Mouse (Mus musculus) heart, postnatal 10 days (tissue): ENCODE measurements at regions not wholly inside any gene's neighbourhood (a gene's known extent, or its start where the extent isn't known, plus 50 kb on each side); places are given as distances from the start of the nearest gene placed in this dataset.
A peak's percentile ranks its signal among the peaks of the same experiment; 100 is the strongest.

ENCODE experiments used
- DNase-seq, 2 experiments: peaks; one replicate each; pipeline ENCODE4 v3.0.0; 2021
- intact Hi-C: fragments of 180-260 bp; cut with DNase I; formaldehyde crosslinking; loops from one replicate; pipeline ENCODE4 v1.15.1; 2025

- DNase-seq: no peak
- intact Hi-C loops: no loop called here
Measured at GRCm38 (mm10) chr13:97705926-97706325, 54.5 kb downstream of the Gm10260 start.

DNA sequence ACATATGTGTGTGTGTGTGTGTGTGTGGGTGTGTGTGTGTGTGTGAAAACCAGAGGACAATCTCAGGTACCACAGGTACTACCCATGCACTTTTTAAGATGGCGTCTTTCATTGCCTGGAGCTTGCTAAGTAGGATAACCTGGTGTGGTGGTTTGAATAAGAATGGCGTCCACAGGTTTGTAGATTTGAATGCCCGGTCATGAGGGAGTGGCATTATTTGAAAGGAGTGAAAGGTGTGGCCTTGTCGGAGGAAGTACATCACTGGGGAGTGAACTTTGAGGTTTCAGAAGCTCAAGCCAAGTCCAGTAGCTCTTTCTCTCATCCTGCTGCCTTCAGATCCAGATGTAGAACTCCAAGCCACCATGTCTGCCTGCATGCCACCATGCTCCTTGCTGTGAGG is 55.9 kb downstream of the Gm10260 start:
- intact Hi-C loops: no loop called here
- DNase-seq: no peak

DNA sequence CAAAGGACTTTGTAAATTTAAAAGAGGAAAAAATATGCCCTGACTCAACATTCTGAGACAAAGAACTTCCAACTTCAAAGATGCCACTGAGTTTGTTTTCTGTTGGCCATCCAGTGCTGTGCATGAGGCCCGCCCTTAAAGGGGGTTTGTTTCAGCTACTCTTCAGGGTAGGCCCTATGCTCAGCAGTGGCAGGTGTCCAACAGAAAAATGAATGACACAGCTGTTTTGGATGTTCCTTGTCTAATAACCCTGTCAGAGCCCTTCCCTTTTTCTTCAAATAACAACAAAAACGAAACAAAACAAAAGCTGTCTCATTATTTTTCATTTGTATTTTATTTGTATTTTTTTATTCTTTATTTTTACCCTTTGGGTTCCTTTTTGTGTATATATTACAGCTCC is 61.5 kb downstream of the Gm10260 start:
- DNase-seq: peak in 1 of 2 experiments; percentile 10
- intact Hi-C loops: no loop called here

- intact Hi-C loops: no loop called here
Measured at GRCm38 (mm10) chr13:97698317-97698716, 62.1 kb downstream of the Gm10260 start.

DNA sequence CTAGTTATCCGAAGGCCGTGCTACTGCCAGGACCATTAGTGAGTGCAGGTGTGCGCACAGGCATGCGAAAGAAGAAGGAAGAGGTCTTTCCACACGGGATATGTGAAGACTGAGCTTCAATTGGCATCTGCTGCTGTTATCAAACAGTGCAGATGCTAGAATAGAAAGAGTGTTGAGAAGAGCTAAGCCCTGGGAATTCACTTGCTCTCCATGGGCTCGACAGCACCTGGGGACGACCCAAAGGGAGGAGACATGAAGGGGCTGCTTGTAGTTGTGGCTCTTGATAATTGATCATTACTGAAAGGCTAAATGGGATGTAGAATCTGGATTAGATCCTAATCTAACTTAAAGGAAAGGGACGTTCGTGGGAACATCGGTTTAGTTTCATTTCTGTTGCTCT is 63.2 kb downstream of the Gm10260 start:
- DNase-seq: no peak
- intact Hi-C loops: no loop called here

More at GRCm38 (mm10) chr13:97698317-97698716, 62.1 kb downstream of the Gm10260 start:
- DNase-seq: no peak

GRCm38 (mm10) chr13:97695022-97695421 is 65.4 kb downstream of the Gm10260 start:
- no peak for DNase-seq
- intact Hi-C loops: no loop called here

GRCm38 (mm10) chr13:97694356-97694990 is 66.0 kb downstream of the Gm10260 start:
- intact Hi-C loops: no loop called here
- DNase-seq: peak in 1 of 2 experiments; percentile 10

GRCm38 (mm10) chr13:97688310-97688886 is 72.0 kb downstream of the Gm10260 start:
- intact Hi-C loops: no loop called here
- DNase-seq: no peak

DNA sequence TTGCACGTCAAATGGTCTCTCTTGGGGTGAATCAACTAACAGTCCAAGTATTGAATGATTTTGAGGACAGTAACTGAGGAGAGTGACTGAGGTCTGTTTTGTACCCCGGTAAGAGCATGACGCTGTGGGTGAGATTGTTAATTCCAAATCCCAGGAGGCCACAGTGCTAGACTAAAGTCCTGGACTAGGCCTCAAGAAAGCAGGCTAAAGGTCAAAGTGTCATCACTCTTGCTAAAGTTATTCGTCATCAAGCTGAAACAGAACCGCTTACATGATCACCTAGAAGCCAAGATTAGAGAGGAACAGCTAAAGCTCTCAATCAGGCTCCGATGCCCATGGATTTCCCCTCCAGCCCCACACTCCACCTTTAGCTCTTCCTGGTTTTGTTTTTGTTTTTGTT is 76.6 kb downstream of the Gm10260 start:
- no peak for DNase-seq
- intact Hi-C loops: no loop called here

DNA sequence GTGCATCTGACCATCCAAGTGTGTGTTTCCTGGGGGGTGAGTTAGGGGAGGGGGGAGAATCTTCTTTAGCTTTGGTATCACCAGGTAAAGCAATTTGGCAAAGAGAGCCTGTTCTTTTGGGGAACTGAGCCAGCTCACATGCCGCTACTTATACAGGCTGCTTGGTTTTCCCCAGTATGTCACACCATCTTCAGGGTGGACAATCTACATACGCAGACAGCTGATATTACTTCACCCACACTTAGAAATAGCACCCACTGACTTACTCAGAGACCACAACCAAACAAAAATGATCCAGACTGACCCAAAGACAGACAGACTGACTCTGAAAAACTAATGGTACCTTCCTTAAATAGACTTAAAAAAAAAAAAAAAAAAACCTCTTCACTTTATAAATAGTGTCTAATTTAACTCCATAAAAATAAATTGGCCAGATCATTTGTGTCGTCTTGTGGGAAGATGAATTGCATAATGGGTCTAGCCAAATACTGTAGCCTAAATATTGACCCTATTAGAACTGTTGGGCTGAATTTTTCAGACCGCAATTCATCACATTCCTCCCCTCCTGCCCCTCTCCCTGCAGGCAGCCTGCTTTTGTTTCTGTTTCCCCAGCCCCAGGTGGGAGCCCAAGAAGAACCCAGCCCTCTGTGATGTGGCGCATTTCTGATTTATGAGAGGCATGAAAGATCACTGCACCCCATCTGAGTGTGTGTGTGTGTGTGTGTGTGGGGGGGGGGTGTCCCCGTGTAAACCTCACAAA is 79.0 kb downstream of the Gm10260 start:
- no peak for DNase-seq
- intact Hi-C loops: no loop called here

DNA sequence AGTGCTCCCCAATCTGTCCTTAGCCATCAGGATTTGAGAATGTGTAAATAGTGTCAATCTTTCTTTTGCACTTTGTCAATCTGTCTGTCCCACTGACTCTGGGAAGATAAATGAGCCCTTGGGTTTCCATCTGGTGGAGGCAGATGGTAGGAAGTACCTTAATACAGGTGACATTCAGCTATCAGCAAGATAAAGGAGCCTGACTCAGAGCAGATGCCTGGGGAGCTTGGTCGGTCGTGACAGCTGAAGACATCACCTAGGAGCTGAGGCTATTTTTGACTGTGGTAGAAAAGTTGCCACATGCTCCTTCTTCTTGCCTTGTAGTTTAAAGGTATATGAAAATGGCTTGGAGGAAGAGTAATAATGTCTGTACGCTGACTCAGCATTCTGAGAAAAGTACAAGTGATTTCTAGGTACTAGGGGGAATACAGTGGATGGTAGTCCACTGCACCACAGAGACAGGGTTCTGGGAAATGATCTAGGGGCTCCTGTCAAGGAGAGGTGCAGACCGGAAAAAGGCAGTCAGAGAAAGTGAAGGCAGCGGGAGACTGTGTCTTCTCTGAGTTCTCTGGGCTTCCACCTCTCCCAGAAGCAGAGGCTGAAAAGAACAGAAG is 80.0 kb downstream of the Gm10260 start:
- intact Hi-C loops: no loop called here
- no peak for DNase-seq

GRCm38 (mm10) chr13:97678991-97679390 is 81.4 kb downstream of the Gm10260 start:
- no peak for DNase-seq
- intact Hi-C loops: no loop called here

GRCm38 (mm10) chr13:97676536-97677048 is 83.8 kb downstream of the Gm10260 start:
- intact Hi-C loops: no loop called here
- DNase-seq: peak; percentile 37 to 44

DNA sequence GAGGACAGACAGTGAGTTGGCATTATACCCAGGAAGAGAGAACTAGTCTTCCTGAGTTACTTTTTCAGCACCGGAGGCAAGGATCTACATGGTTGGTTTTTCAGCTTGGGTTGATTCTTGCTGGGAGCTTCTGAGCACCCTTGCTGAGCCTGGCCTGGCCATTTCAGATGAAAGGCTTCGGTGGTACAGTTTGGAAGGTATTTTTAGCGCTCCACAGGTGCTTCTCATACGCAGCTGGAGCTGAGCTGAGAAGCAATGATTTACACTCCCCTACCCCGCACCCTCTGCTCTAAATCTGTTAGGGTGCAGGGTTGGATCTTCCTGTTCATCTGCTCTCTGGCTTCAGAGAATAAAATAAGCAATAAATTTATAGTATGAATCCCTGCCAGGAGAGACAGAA is 87.3 kb downstream of the Gm10260 start:
- intact Hi-C loops: no loop called here
- DNase-seq: no peak

DNA sequence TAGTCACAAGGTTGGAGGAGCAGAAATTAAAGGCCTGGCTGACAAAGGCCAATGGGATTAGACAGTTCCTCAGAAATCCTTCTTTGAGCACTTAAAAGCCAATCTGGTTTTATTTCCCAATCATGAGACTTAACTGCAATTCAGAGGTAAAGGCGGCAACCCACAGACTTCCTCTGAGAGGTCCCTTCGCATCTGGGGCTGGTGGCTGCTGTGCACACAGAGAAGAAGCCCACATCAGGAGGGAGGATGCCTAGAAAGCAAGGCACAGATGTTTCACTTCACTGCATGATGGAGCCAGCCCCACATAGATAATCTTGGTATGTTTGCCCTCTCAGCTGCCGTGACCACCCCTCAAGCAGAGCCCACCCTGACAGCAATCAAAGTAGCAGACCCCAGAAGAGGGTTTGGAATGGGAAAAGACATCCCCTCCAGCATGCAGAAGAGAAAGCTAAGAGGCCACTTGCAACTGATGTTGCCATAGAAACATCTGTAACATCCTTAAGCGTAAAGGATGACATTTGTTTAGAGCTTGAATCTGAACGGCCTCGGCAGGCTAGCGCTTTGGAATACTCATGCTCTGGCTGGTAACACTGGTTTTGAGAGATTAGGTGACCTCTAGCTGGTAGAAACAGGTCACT is 88.3 kb downstream of the Gm10260 start:
- intact Hi-C loops: no loop called here
- no peak for DNase-seq

DNA sequence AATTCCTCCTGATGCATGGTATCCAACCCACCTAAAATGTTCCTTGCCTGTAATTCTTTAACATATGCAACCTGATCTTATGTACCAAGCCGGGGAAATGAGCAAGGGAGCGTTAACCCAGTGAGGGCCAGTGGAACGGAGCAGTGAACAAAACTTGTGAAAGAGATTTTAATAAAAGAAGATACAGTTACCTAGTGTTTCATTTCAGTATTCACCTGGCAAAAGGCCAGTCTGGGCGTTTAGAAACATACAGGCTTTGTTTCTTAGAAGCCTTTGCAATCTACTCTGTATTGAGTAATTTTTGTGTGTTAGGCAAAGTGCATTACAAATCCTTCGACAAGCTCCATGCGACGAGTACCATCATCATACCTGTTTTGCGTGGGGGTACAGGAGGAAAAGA is 91.1 kb downstream of the Gm10260 start:
- intact Hi-C loops: no loop called here
- no peak for DNase-seq

DNA sequence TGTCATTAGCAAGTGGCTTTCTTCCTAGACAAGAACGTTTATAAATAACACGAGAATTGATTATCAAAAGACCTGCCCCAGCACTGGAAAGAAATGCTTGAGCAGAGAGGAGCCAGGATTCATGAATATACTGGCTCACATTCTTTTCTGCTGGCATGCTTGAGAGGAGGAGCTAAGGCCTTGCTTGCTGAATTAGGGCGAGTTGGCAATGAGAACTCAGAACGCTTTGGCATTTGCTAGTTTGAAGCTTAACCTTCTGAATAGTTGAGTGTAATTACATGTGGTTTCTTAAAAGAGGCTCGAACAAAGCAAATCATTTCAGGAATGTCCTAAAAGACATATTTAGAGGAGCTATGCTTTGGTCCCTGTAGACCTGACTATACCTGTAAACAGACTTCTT is 91.5 kb downstream of the Gm10260 start:
- intact Hi-C loops: no loop called here
- no peak for DNase-seq

GRCm38 (mm10) chr13:97667313-97667712 is 93.1 kb downstream of the Gm10260 start:
- intact Hi-C loops: no loop called here
- DNase-seq: no peak

DNA sequence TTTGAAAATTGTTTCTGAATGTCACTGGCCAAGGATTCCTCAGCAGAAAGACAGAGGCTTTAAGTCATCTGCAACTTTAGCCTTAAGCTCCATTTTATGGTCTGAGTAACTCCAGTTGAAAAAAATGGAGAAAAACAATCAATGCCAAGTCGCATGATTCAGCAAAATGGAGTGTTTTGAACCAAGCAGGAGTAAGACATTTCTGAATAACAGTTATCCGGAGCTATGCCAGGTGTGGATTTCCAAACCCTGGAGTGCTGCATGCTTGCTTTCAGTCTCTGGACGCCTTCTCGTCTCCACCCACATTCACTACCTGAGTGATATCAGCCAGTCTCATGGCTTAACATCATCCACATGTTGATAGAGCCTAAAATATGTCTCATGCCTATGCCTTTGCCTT is 93.7 kb downstream of the Gm10260 start:
- no peak for DNase-seq
- intact Hi-C loops: no loop called here

- intact Hi-C loops: no loop called here
- no peak for DNase-seq
Measured at GRCm38 (mm10) chr13:97665226-97665625, 95.2 kb downstream of the Gm10260 start.

GRCm38 (mm10) chr13:97662741-97663140 is 97.7 kb downstream of the Gm10260 start:
- intact Hi-C loops: no loop called here
- peak; percentile 81 to 87 for DNase-seq
